Mouse (Mus musculus) lung, postnatal 0 days (tissue): Measurements from ENCODE around the gene Cdk17.

Source experiments
- CTCF ChIP-seq: IDR thresholded peaks from 2 replicates; pipeline ENCODE4 v1.5.1; 2016; ENCODE audit warnings: antibody characterized with exemption, mild to moderate bottlenecking
- EP300 ChIP-seq: IDR thresholded peaks from 2 replicates; pipeline ENCODE4 v1.6.1; 2016; ENCODE audit warnings: antibody characterized with exemption, mild to moderate bottlenecking, control low read depth

DNA sequence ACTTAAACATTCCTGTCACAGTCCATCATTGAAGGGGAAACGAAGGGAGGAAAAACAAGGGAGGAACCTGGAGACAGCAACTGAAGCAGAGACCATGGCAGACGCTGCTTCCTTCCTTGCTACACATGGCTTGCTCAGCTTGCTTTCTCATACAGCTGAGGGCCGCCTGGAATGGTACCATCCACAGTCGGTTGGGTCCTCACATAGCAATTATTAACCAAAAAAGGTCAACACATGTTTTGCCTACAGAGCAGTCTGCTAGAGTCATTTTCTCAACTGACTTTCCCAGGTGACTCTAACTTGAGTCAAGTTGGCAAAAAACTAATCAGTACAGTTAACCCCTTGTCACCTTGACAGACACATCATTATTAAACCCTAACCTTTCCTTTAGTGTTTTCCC lies 53.6 kb downstream of the Cdk17 start:
- no peak for TF ChIP-seq CTCF
- TF ChIP-seq EP300 = no peak
